Mouse (Mus musculus): ENCODE measurements around the gene Gm10518.
"Not testable (repeated sequence)": the region's sequence is repeated elsewhere in the genome, so short reads cannot be mapped to it uniquely, and the experiment has no call there.

- TF ChIP-seq CTCF (IDR thresholded peaks at IDR 0.05; ENCODE audit: low read depth, low read length); POLR2A (IDR thresholded peaks at IDR 0.05; ENCODE audit: borderline replicate concordance, low read depth, low read length): not testable (repeated sequence)
Observed at GRCm38 (mm10) chr1:179818490-179819278, 15.5 kb downstream of the Gm10518 start.
